Mouse (Mus musculus) cortical plate, adult 2 months (tissue): ENCODE data around the gene Slc16a7.

Experiments
- CTCF ChIP-seq: fragments of 200-500 bp; IDR thresholded peaks from 2 replicates; pipeline ENCODE4 v1.5.1; 2011; ENCODE audit warnings: mild to moderate bottlenecking, control low read depth, low read length; ENCODE audit not compliant: insufficient read depth; ENCODE audit errors: extremely low read depth
- POLR2A ChIP-seq: fragments of 200-500 bp; IDR thresholded peaks from 2 replicates; pipeline ENCODE4 v1.6.1; 2011; ENCODE audit warnings: mild to moderate bottlenecking, low read length, control low read depth; ENCODE audit not compliant: insufficient read depth; ENCODE audit errors: extremely low read depth

DNA sequence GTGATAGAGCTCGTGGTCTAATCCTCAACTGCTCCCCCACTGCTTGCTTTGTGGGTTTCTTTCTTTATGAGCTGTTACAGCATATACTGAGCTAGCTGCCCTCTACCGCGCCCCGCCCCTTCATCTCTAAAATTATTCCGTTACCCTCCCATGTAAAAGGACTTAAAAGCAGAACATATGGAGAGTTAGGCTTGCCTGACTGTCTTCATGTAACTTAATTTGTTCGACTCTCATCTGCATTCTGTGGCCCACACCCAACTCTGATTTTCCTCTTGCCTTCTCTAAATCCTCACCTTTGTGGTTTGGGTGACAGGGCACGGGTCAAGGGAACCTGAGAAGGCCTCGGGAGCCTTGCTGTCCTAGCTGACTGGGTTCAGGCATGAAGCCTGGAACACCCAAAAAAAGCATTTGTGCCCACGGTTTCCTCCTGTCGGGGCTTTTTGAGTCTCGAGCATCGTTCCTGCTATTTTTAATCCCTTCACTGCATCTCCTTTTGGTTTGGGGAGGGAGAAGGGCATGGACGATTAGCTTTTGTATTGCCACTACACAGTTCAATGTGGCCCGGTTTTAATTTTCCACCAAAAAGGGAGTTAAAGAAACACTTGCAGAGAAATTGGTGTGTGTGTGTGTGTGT lies 1.4 kb downstream of the Slc16a7 start:
- TF ChIP-seq CTCF = no peak
- TF ChIP-seq POLR2A = no peak
